Mouse (Mus musculus) lung, adult 2 months (tissue): ENCODE data around the gene A830018L16Rik. TPM values are rescaled to one million over a fixed set of nuclear protein-coding genes. Genes with fewer than 3 reads are reported as not detected.

Experiments
- DNase-seq: peaks from one replicate; pipeline ENCODE4 v3.0.0; 2022
- H3K4me1 ChIP-seq: fragments of 200-500 bp; 2 replicates; pipeline ENCODE4 v1.6.1; 2011; ENCODE audit warnings: low read length; ENCODE audit not compliant: control insufficient read depth, insufficient read depth
- H3K4me3 ChIP-seq: fragments of 200-500 bp; replicated peaks from 2 replicates; pipeline ENCODE3; 2011; ENCODE audit warnings: low read depth, mild to moderate bottlenecking, control low read depth, low read length; ENCODE audit errors: extremely low read depth
- CTCF ChIP-seq: fragments of 200-500 bp; IDR thresholded peaks from 2 replicates; pipeline ENCODE4 v1.5.1; 2011; ENCODE audit warnings: mild to moderate bottlenecking, low read length, control low read depth; ENCODE audit not compliant: insufficient read depth
- POLR2A ChIP-seq: fragments of 200-500 bp; IDR thresholded peaks from 2 replicates; pipeline ENCODE4 v1.6.1; 2011; ENCODE audit warnings: low read depth, mild to moderate bottlenecking, control low read depth, low read length, borderline replicate concordance; ENCODE audit errors: extremely low read depth
- WGBS: fragments of 180-500 bp; shearing (Covaris S2); methylation state at CpG from one replicate; pipeline ENCODE4 v1.1.7; 2018; 5-methylcytosine and 5-hydroxymethylcytosine counted together
- polyA plus RNA-seq: library from polyadenylated mRNA; depleted of rRNA; stranded (reverse); fragments of >200 nt; gene quantifications from 2 replicates; pipeline ENCODE4 v1.2.3, GENCODE M21; 2012

The A830018L16Rik gene
- polyA plus RNA-seq, 1 experiment = 2.9 TPM

- no peak for DNase-seq
These were observed 159.6 kb downstream of the A830018L16Rik start for GRCm38 (mm10) chr1:11573462-11573861.

GRCm38 (mm10) chr1:11580026-11580425, 166.1 kb downstream of the A830018L16Rik start:
- 52% methylated on average over 4 of the region's 4 CpGs for WGBS
- Histone ChIP-seq H3K4me3 (no peak overlapping the region), H3K4me1 (no peaks in the 10 kb centered on the region)
- no peak for DNase-seq
- TF ChIP-seq CTCF (no peak), POLR2A (no peak)

More at GRCm38 (mm10) chr1:11573462-11573861, 159.6 kb downstream of the A830018L16Rik start:
- 63% methylated on average over 2 of the region's 2 CpGs for WGBS
- TF ChIP-seq CTCF = no peak
- no peak for TF ChIP-seq POLR2A
- H3K4me3 ChIP-seq = no peak overlapping the region
- H3K4me1 ChIP-seq = no peaks in the 10 kb centered on the region

GRCm38 (mm10) chr1:11588305-11588704, 174.4 kb downstream of the A830018L16Rik start:
- WGBS = 68% methylated on average over 10 of the region's 10 CpGs

GRCm38 (mm10) chr1:11650137-11650536, 236.2 kb downstream of the A830018L16Rik start:
- no peak for TF ChIP-seq CTCF
- no peak for TF ChIP-seq POLR2A
- no peak overlapping the region for H3K4me3 ChIP-seq
- DNase-seq = no peak
- H3K4me1 ChIP-seq = no peaks in the 10 kb centered on the region

More at GRCm38 (mm10) chr1:11588305-11588704, 174.4 kb downstream of the A830018L16Rik start:
- H3K4me1 ChIP-seq = no peaks in the 10 kb centered on the region
- no peak overlapping the region for H3K4me3 ChIP-seq
- DNase-seq = no peak
- TF ChIP-seq CTCF (no peak), POLR2A (no peak)

GRCm38 (mm10) chr1:11652773-11653172, 238.9 kb downstream of the A830018L16Rik start:
- TF ChIP-seq POLR2A = no peak
- TF ChIP-seq CTCF = no peak
- H3K4me3 ChIP-seq = no peak overlapping the region
- DNase-seq = no peak
- no peaks in the 10 kb centered on the region for H3K4me1 ChIP-seq

GRCm38 (mm10) chr1:11657341-11658060, 243.6 kb downstream of the A830018L16Rik start:
- WGBS = 61% methylated on average over 2 of the region's 2 CpGs
- TF ChIP-seq POLR2A = no peak
- peak; percentile 40; the same call in 1 of the 2 replicates for TF ChIP-seq CTCF
- H3K4me1 ChIP-seq = no peaks in the 10 kb centered on the region

GRCm38 (mm10) chr1:11658061-11658625, 244.2 kb downstream of the A830018L16Rik start:
- DNase-seq = no peak
- Histone ChIP-seq H3K4me1 (no peaks in the 10 kb centered on the region), H3K4me3 (no peak overlapping the region)
- TF ChIP-seq CTCF (no peak), POLR2A (no peak)
- 25% methylated on average over 3 of the region's 3 CpGs for WGBS

More at GRCm38 (mm10) chr1:11657341-11658060, 243.6 kb downstream of the A830018L16Rik start:
- no peak overlapping the region for H3K4me3 ChIP-seq
- no peak for DNase-seq

- Histone ChIP-seq H3K4me3 (no peak overlapping the region), H3K4me1 (no peaks in the 10 kb centered on the region)
- DNase-seq = no peak
- TF ChIP-seq CTCF = no peak
- no peak for TF ChIP-seq POLR2A
These were observed 330.9 kb downstream of the A830018L16Rik start for GRCm38 (mm10) chr1:11744749-11745314.

- TF ChIP-seq CTCF = no peak
- no peak for TF ChIP-seq POLR2A
- DNase-seq = no peak
- H3K4me3 ChIP-seq = no peak overlapping the region
- WGBS = 40% methylated on average over 2 of the region's 2 CpGs
- no peaks in the 10 kb centered on the region for H3K4me1 ChIP-seq
These were observed 334.5 kb downstream of the A830018L16Rik start for GRCm38 (mm10) chr1:11748424-11748823.
